Mouse (Mus musculus) heart, postnatal 36 days (tissue): Measurements from ENCODE around the gene Klhdc4. TPM values are rescaled to one million over a fixed set of nuclear protein-coding genes. Genes with fewer than 3 reads are reported as not detected.
A peak's percentile ranks its signal among the peaks of the same experiment; 100 is the strongest.

Experiments
- DNase-seq, 2 experiments: peaks; one replicate each; pipeline ENCODE4 v3.0.0; 2021 to 2022
- intact Hi-C: fragments of 180-260 bp; cut with DNase I; formaldehyde crosslinking; loops from one replicate; pipeline ENCODE4 v1.15.1; 2025
- total RNA-seq, 2 experiments: library from RNA; stranded (reverse); gene quantifications; 2 replicates each; pipeline ENCODE4 v1.2.3; 2021

Gene Klhdc4
- total RNA-seq, 2 experiments from 2014 or later = 12.2 to 12.3 TPM

DNA sequence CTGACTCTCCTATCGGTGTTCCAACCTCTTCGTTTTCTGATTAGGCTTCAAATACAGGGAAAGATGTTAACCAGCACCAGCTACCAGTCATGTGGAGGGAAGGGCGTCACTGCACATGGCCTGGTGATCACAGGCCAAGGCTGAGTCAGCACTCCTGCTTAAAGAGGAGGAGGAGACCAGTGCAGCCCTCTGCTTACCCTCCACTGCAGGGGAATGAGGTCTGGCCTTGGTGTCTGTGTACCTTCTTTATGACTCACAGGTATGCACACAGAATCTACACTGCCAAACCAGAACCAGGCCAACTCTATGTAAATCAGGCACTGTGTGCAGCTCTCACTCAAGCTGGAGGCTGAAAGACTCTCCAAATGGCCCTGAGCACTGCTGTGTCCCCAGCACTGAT is 17.9 kb downstream of the Klhdc4 start:
- intact Hi-C loops = no loop called here
- DNase-seq = no peak

DNA sequence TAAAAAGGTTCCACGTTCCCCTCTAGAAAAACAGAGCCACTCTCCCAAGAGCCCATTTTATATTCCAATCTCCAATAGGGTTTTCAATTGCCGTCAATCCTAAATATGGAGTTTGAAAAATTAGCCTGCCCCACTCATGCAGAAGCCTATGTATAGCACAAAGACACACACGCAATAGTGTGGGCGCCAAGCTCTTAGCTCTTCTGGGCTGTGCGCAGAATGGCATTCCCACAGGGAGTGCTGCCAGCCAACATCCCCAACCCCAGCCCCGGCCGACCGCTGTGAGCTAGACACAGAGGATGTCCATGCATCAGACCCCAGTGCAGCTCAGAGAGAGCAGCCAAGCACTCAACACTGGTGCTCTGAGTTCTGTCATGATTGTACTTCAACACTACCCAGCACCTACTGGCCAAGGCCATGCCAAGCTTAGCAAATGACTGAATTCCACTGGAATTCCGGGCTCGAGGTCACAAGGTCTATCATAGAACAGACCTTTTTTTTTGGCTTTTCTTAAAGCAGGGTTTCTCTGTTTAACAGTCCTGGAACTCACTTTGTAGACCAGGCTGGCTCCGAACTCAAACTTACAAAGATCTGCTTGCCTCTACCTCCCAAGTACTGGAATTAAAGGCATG is 19.7 kb downstream of the Klhdc4 start:
- intact Hi-C loops = no loop called here
- no peak for DNase-seq

DNA sequence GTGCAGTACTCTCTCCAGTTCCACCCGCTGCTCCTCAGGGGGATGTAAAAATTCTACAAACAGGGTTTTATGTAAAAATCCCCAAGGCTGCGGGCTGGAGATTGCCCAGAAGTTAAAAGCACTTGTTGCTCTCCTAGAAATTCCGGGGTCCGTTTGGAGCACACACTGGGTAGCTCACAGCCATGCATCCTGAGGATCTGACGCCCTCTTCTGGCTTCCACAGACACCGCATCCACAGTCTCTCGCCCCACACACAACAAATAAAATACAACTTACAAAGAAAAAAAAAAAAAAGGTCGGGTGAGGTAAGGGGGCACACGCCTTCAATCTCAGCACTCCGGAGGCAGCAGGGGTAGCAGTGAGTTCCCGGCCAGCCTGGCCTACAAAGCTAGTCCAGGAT is 21.3 kb downstream of the Klhdc4 start:
- no peak for DNase-seq
- intact Hi-C loops = no loop called here

GRCm38 (mm10) chr8:121806126-121806525 is 23.2 kb downstream of the Klhdc4 start:
- intact Hi-C loops = no loop called here
- no peak for DNase-seq

DNA sequence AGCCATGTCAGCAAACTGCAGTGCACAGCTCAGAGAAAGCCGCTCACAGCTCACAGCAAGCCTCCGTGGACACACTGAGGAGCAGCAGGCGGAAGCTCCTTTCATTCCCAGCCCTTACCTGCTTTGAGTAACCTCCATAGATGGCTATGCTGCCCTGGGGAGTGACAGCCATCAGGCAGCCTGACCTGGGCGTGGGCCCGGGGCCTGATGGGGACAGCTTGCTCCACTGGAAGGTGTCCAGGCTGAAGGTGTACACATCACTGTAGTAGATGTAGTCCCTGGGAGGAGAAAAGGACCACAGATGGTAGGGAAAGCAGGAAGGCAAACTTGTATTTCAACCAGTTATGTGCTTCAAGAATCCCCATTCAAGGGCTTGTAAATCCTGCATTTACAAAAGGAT is 24.5 kb downstream of the Klhdc4 start:
- intact Hi-C loops = no loop called here
- DNase-seq = no peak

DNA sequence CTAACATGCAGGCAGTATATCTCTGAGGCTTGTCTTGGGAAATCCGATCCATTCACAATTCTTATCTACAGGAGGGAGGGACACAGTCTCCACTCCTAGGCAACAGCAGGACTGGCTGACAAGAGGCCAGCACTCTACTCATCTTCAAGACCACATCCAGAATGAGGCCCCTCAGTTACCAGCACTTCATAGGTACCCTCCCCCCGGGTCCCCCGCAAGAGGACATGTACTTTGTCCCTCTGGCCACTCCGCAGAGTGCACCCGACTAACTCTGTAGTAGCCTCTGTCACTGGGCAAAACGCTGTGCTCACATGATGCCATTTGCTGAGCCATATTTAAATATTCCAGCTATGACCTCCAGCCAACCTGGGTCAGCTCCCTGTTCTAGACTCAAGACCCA is 31.0 kb downstream of the Klhdc4 start:
- intact Hi-C loops = no loop called here
- no peak for DNase-seq

GRCm38 (mm10) chr8:121796406-121796805 is 33.0 kb downstream of the Klhdc4 start:
- intact Hi-C loops = no loop called here
- no peak for DNase-seq

GRCm38 (mm10) chr8:121795461-121795860 is 33.9 kb downstream of the Klhdc4 start:
- DNase-seq = no peak
- intact Hi-C loops = no loop called here

DNA sequence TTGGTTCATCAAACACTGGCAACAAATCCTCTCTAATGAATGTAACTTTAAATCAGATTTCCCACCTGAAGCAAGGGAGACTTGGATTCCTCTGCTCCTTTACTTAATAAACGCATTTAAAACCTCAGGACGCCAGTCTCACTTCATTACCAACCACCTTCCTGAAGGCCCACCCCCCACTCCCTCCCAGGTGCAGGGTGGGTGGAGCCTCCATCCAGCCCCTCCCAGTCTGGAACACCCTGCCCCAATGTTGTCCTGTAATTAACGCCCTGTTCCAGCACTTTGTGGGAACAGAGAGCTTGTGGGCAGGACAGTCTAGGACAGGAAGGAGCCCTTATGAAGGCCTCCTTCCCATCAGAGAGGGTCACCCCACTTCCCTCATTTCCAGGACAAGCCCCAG is 35.2 kb downstream of the Klhdc4 start:
- intact Hi-C loops = no loop called here
- no peak for DNase-seq

GRCm38 (mm10) chr8:121792627-121793026 is 36.7 kb downstream of the Klhdc4 start:
- no peak for DNase-seq
- intact Hi-C loops = no loop called here

GRCm38 (mm10) chr8:121792159-121792558 is 37.2 kb downstream of the Klhdc4 start:
- DNase-seq = no peak
- intact Hi-C loops = no loop called here

GRCm38 (mm10) chr8:121788786-121789185 is 40.6 kb downstream of the Klhdc4 start:
- intact Hi-C loops = no loop called here

DNA sequence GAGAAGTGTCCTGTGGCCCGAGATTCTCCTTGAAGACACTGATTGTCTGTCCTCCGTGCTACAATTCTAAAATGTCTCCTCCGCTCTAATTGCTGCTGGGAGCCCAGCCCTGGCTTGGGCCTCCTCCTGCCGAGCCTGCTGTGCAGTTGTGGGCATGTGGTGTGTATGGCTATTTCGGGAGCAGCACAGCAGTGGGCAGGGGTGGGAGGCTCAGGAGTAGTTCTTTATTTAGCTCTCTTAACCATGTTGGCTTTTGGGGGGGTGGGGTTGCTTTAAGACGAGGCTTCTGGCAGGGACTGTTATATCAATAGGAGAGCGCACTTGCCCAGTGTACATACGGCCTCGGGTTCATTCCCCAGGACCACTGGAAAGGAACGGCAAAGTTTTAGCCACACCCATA is 42.8 kb downstream of the Klhdc4 start:
- peak in 1 of 2 experiments; percentile 12 for DNase-seq
- intact Hi-C loops = no loop called here

More at GRCm38 (mm10) chr8:121788786-121789185, 40.6 kb downstream of the Klhdc4 start:
- no peak for DNase-seq

DNA sequence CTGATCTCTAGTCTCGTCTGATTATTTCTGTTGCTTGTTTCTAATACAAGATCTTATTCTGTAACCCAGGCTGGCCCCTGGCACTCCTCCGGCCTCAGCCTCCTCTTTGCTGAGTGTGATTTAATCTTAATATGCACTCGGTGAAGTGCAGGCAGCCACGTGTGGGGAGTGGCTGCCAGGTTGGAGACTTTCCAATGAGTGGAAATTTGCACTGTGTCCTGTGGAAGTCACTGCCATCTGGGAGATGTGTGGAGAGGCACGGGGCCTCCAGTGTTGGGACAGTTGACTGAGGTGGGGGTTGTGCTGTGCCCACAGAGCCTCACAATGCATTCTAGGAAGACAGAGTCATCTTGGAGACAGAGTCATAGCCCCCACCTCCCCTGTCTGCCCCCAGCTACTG is 46.9 kb downstream of the Klhdc4 start:
- intact Hi-C loops = no loop called here

DNA sequence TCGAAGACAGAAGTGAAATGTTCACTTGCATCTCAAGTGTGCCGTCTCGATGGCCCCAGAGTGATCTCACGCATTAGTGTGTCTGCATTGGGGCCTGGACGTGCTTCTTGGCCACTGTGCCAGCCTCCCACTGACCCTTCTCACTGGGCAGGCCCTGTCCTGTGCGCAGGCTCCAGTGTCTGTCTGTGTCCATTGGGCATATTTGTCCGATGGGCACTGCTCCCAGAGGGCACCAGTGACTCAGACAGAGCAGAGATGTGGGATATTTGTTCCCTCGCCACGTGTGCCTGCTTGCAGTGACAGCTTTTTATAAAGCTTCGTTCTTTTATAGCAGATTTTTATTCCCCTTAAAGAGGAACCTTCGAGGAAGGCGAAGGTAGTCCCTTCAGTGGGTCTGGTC is 55.5 kb downstream of the Klhdc4 start:
- intact Hi-C loops = no loop called here

More for the DNA sequence above, 46.9 kb downstream of the Klhdc4 start:
- DNase-seq = no peak

GRCm38 (mm10) chr8:121770845-121771752 is 58.3 kb downstream of the Klhdc4 start:
- intact Hi-C loops = no loop called here
- DNase-seq = no peak

More for the DNA sequence above, 55.5 kb downstream of the Klhdc4 start:
- DNase-seq = no peak

DNA sequence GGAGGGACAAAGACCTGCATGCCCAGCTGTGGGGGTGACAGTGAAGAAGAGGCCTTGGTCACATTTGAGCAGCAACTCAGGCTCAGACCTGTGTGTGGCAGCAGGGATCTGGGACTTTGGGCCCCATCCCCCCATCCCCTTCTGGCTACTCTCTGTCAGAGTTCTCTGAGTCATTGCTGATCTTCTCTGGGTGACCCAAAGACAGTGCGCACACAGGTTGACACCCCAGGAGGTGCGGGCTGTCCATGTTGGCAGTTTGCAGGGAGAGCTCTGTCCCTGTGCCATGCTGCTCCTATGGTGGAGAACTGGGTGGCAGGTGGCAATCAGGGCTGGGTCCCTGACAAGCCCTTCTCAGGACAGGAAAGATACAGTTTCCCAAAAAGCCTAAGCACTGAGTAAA is 59.7 kb downstream of the Klhdc4 start:
- intact Hi-C loops = no loop called here
- DNase-seq = no peak

DNA sequence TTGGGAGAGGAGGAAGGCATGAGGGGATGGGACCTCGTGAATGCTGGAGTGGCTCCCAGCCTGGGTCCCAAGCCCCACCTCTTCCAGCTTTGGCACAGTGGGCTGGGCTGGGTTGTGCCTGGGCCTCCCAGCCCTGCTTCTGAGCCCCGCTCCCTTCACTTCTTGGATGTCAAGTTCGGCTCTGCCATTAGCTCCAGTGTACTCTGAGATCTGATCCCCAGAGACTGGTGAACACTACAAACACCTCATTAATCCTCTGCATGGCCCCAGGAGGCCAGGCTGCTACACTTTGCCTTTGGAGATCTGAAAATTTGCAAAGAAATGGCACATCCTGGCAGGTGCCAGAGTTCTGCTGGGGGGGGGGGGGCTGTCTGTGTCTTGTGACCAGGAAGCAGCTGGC is 60.3 kb downstream of the Klhdc4 start:
- DNase-seq = no peak
- intact Hi-C loops = no loop called here

DNA sequence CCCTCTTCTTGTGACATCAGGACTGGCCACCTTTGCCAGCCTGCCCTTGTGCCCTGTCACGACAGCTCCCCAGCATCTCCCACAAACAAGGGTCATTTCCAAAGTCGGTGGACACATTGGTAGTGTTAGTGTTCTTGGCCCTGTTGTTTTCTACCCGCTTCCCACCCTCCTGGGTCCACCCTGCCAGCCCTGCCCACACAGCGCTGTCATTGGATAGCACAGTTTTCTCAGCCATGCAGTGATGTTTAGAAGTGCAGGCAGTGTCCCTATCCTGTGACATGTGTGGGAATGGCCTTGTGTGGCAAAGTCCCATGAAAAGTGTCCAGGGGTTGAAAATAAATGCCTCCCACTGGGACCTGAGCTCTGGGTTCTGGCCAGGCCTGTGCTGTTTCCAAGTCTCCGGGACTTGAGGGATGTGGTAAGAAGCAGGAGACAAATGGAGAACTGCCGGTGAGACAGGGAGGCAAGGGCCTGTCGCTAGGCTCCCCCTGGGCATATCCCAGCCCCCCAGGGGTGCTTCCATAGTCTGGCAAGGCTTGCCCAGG is 63.7 kb downstream of the Klhdc4 start:
- no peak for DNase-seq
- intact Hi-C loops = no loop called here

DNA sequence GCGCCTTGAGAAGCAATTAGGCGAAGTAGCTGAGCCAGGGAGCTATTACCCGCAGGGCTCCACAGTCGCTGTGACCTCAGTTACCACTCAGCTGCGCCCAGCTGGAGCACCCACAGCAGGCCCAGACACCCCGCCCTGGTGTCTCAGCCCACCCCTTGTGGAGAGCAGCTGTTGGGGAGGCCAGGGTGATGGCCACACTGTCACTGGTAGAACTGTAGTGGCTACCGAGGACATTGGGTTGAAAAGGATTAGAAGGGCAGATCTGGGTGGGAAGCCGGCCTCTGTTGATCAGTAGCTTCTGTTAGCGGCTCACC is 65.7 kb downstream of the Klhdc4 start:
- intact Hi-C loops = no loop called here

DNA sequence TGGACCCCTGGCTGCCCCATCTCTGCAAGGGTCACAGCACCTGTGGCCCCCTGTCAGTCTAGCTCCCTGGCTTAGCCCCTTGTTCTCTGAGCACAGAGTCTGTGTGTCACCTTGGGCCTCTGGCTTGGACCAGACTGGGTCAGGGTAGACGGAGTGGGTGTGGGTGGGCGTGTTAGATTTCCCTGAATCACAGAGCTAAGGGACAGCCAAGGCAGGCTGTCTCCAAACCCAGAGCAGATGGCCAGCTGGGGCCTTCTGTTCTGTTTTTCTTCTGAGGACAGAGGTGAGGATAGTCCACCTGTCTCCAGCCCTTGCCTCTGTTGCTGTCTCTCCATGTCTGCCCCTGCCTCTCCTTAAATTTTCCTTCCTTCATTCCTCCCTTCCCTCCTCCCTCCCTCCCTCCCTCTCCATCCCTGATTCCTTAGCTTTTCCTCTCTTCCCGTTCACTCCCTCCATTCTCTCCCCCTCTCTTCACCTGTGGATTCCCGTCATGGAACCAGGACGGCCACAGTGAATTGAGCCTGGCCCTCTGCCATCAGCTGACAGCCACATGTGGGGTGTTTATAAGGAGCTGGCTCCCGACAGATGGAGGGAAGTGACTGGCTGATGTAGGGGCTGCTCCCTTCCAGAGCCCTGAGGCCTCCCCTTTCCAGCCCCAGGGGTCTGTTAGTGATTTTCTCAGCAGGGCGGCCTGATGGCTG is 66.2 kb downstream of the Klhdc4 start:
- DNase-seq = no peak
- intact Hi-C loops = no loop called here

More for the DNA sequence above, 65.7 kb downstream of the Klhdc4 start:
- no peak for DNase-seq
